ENCODE assay signal across 8 mouse cellular contexts in genomic region chr3:141831135-141831534, GRCm38 (mm10).
DNase-seq lines count a peak whose midpoint lies in the region; ATAC-seq lines count a peak whose summit lies in the region.

No protein-coding gene starts in this region.

- H3K36me3 ChIP-seq in embryonic facial prominence, embryonic 11.5 days (replicated peaks; ENCODE audit: control insufficient read depth, insufficient read depth, low read depth, low read length): no peaks in the 10 kb centered on the region
- H3K36me3 ChIP-seq in midbrain, embryonic 16.5 days (ENCODE audit: control insufficient read depth, insufficient read depth, low read length): no peaks in the 10 kb centered on the region

- no peaks in the 10 kb centered on the region for H3K4me1 ChIP-seq in embryonic facial prominence, embryonic 11.5 days (ENCODE audit: control insufficient read depth, insufficient read depth, low read length)
- no peaks in the 10 kb centered on the region for H3K4me1 ChIP-seq in midbrain, embryonic 16.5 days (ENCODE audit: control insufficient read depth, insufficient read depth, low read length)

- H3K9ac ChIP-seq in embryonic facial prominence, embryonic 11.5 days (replicated peaks; ENCODE audit: low read length): no peak overlapping the region
- H3K9ac ChIP-seq in midbrain, embryonic 16.5 days (ENCODE audit: low read depth, low read length): no peak overlapping the region

- H3K4me3 ChIP-seq in embryonic facial prominence, embryonic 11.5 days (ENCODE audit: low read depth, low read length): no peak overlapping the region
- no peak overlapping the region for H3K4me3 ChIP-seq in midbrain, embryonic 16.5 days (ENCODE audit: low read depth, low read length)

- no peaks in the 10 kb centered on the region for H3K9me3 ChIP-seq in embryonic facial prominence, embryonic 11.5 days (replicated peaks; ENCODE audit: control insufficient read depth, low read length)
- no peaks in the 10 kb centered on the region for H3K9me3 ChIP-seq in midbrain, embryonic 16.5 days (replicated peaks; ENCODE audit: control insufficient read depth, low read length, poor library complexity, severe bottlenecking)

- H3K27me3 ChIP-seq in embryonic facial prominence, embryonic 11.5 days (ENCODE audit: control insufficient read depth, insufficient read depth, low read length): no peaks in the 10 kb centered on the region
- no peaks in the 10 kb centered on the region for H3K27me3 ChIP-seq in midbrain, embryonic 16.5 days (ENCODE audit: control insufficient read depth, insufficient read depth, low read depth, low read length)

- 24% methylated on average over 3 of the region's 3 CpGs for WGBS in embryonic facial prominence, embryonic 11.5 days
- WGBS in midbrain, embryonic 16.5 days: 14% methylated on average over 3 of the region's 3 CpGs

- peak; percentile 41 to 66 for DNase-seq in heart, postnatal 14 days
- no peak for DNase-seq in heart, adult 9 months (ENCODE audit: low spot score in 2 of 2)
- peak; percentile 64 for DNase-seq in adipocyte (ENCODE audit: low spot score)
- DNase-seq in embryonic facial prominence, embryonic 11.5 days (ENCODE audit: low spot score): peak; percentile 70
- peak; percentile 7 for DNase-seq in induced T-regulatory cell, adult 2 months (ENCODE audit: low read depth)
- peak; percentile 40 to 49 for DNase-seq in left cerebral cortex, adult 8-10 months (ENCODE audit: low spot score in 2 of 2)

- intact Hi-C loops in heart, postnatal 14 days (cut with DNase I): loop anchor here (5.0 kb wide), 1 partner anchor 364 kb away; the partner anchor contains the start of gene Unc5c

- no peak overlapping the region for H3K4me2 ChIP-seq in embryonic facial prominence, embryonic 11.5 days (ENCODE audit: low read depth, low read length)
- no peak overlapping the region for H3K4me2 ChIP-seq in midbrain, embryonic 16.5 days (ENCODE audit: low read length)

- no peak overlapping the region for H3K27ac ChIP-seq in embryonic facial prominence, embryonic 11.5 days (replicated peaks; ENCODE audit: low read depth, low read length)
- H3K27ac ChIP-seq in midbrain, embryonic 16.5 days (ENCODE audit: low read length): no peak overlapping the region

- ATAC-seq in embryonic facial prominence, embryonic 11.5 days (replicated peaks; ENCODE audit: insufficient number of reproducible peaks, low FRiP score, low TSS enrichment, low read depth): 0 out of 2 replicates have a peak, but pooled peaks have one; percentile 56
- peak; percentile 83 for ATAC-seq in midbrain, embryonic 16.5 days
- ATAC-seq in erythroid progenitor cell, adult 5-6 weeks (replicated peaks; ENCODE audit: low FRiP score, poor library complexity, severe bottlenecking): no peak

Comparison
In these comparisons a context has a peak if more than half of its experiments do, and no peak if none do; other contexts are left out.
1. DNase-seq: peak in heart, postnatal 14 days (2 of 2), adipocyte (single experiment), embryonic facial prominence, embryonic 11.5 days (single experiment), induced T-regulatory cell, adult 2 months (single experiment) and left cerebral cortex, adult 8-10 months (2 of 2); none in heart, adult 9 months (0 of 2).